Mouse (Mus musculus) embryonic facial prominence, embryonic 11.5 days (tissue): ENCODE results near the gene Brd4. TPM values are rescaled to one million over a fixed set of nuclear protein-coding genes. Genes with fewer than 3 reads are reported as not detected.
A peak's percentile ranks its signal among the peaks of the same experiment; 100 is the strongest.

Experiments used
- ATAC-seq: fragments of 200-750 bp; cut with Nextera tagmentation; replicated peaks from 2 replicates; pipeline ENCODE4 v1.8.0; 2017; ENCODE audit warnings: low read depth; ENCODE audit not compliant: insufficient number of reproducible peaks, low FRiP score, low TSS enrichment
- DNase-seq: peaks from one replicate; pipeline ENCODE4 v3.0.0-alpha.2; 2015; ENCODE audit warnings: low spot score
- H3K27ac ChIP-seq: fragments of 300-500 bp; sonication (generic); replicated peaks from 2 replicates; pipeline ENCODE4 v1.5.1; 2014; ENCODE audit warnings: mild to moderate bottlenecking, low read depth, low read length, control low read depth
- H3K27me3 ChIP-seq: fragments of 300-500 bp; sonication (generic); 2 replicates; pipeline ENCODE4 v1.6.1; 2014; ENCODE audit warnings: mild to moderate bottlenecking, low read length, moderate library complexity, mixed read lengths; ENCODE audit not compliant: control insufficient read depth, insufficient read depth
- H3K36me3 ChIP-seq: fragments of 300-500 bp; sonication (generic); replicated peaks from 2 replicates; pipeline ENCODE4 v1.6.1; 2014; ENCODE audit warnings: low read depth, mild to moderate bottlenecking, low read length, moderate library complexity, mixed read lengths; ENCODE audit not compliant: control insufficient read depth, insufficient read depth
- H3K4me1 ChIP-seq: fragments of 300-500 bp; sonication (generic); 2 replicates; pipeline ENCODE4 v1.6.1; 2014; ENCODE audit warnings: low read length, mixed read lengths; ENCODE audit not compliant: control insufficient read depth, insufficient read depth
- H3K4me2 ChIP-seq: fragments of 300-500 bp; sonication (generic); 2 replicates; pipeline ENCODE4 v1.6.1; 2014; ENCODE audit warnings: low read depth, mild to moderate bottlenecking, control low read depth, low read length, moderate library complexity
- H3K4me3 ChIP-seq: fragments of 300-500 bp; sonication (generic); 2 replicates; pipeline ENCODE4 v1.5.1; 2014; ENCODE audit warnings: low read depth, low read length, control low read depth
- H3K9ac ChIP-seq: fragments of 300-500 bp; sonication (generic); replicated peaks from 2 replicates; pipeline ENCODE4 v1.6.1; 2014; ENCODE audit warnings: mild to moderate bottlenecking, control low read depth, low read length
- H3K9me3 ChIP-seq: fragments of 300-500 bp; sonication (generic); replicated peaks from 2 replicates; pipeline ENCODE4 v1.6.1; 2016; ENCODE audit warnings: mild to moderate bottlenecking, low read length, inconsistent platforms, mixed read lengths; ENCODE audit not compliant: control insufficient read depth
- WGBS: fragments of 180-500 bp; shearing (Covaris S2); extraction: QIAGEN DNeasy Blood & Tissue Kit; methylation state at CpG from one replicate; pipeline ENCODE4 v1.1.7; 2014; 5-methylcytosine and 5-hydroxymethylcytosine counted together
- polyA plus RNA-seq: library from polyadenylated mRNA; unstranded; fragments of >200 nt; fragmentation: Nextera tagmentation; extraction: Ambion mirVana; gene quantifications from 2 replicates; pipeline ENCODE4 v1.2.1, GENCODE M21; 2014

Brd4 gene
- polyA plus RNA-seq, 1 experiment from 2014 or later: 81.5 TPM

DNA sequence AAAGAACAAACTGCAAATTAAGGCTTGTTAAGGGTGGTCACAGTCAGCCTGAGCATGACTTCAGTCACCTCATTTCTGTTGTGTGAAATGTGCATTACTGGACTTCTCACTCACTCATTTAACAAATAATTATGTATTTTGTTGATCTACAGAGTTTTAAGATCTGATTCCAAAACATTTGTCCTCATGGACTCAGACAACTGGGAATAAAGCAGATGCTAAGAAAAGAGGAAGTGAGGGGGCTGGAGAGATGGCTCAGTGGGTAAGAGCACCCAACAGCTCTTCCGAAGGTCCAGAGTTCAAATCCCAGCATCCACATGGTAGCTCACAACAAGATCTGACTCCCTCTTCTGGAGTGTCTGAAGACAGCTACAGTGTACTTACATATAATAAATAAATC, 36.9 kb downstream of the Brd4 start:
- Histone ChIP-seq H3K4me2 (no peak overlapping the region), H3K36me3 (no peaks in the 10 kb centered on the region), H3K27ac (no peak overlapping the region), H3K9me3 (no peaks in the 10 kb centered on the region), H3K4me1 (no peaks in the 10 kb centered on the region), H3K9ac (no peak overlapping the region), H3K27me3 (no peaks in the 10 kb centered on the region), H3K4me3 (no peak overlapping the region)
- no peak for DNase-seq
- 96% methylated on average over 1 of the region's 1 CpGs for WGBS
- ATAC-seq: no peak

DNA sequence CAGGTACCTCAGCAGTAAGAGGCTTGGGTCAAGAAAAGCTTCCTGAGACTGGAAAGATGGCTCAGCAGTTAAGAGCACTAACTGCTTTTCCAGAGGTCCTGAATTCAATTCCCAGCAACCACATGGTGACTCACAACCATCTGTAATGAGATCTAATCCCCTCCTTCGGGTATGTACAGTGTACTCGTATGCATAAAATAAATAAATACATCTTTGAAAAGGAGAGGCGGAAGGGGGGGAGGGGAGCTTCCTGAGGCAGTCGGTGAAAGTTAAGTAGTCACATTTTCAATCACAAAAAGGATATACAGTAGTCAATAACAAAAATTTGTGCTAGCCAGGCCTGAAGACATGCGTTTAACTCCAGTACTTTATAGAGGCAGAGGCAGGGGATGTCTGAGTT, 38.4 kb downstream of the Brd4 start:
- WGBS: 70% methylated on average over 5 of the region's 5 CpGs
- Histone ChIP-seq H3K4me2 (no peak overlapping the region), H3K27ac (no peak overlapping the region), H3K9me3 (no peaks in the 10 kb centered on the region), H3K4me3 (no peak overlapping the region), H3K9ac (no peak overlapping the region), H3K36me3 (no peaks in the 10 kb centered on the region), H3K27me3 (no peaks in the 10 kb centered on the region), H3K4me1 (no peaks in the 10 kb centered on the region)
- DNase-seq: peak; percentile 1
- ATAC-seq: no peak

DNA sequence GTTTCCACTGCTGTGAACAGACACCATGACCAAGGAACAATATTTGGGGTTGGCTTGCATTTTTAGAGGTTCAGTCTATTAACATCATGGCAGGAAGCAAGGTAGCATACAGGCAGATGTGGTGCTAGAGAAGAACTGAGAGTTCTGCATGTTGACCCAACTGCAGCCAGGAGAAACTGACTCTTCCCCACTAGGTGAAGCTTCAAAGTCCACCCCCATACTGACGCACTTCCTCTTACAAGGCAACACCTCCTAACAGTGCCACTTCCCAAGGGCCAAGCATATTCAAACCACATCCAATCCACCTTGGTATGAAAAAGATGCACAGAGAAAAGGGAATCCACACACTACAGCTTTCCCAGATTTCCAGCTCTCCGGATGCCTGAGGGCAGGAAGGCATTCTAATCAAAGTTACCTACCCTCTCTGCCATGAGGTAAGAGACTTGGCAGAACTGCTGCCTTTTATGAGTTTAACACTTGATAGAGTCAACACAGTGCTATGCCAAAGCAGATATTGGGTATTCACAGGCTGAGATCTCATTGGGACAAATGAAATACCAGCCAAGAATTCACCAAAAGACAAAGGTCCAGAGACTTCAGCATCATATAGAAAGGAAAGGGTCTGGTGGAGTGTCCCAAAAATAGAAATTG, 43.5 kb downstream of the Brd4 start:
- H3K27ac ChIP-seq: no peak overlapping the region
- no peaks in the 10 kb centered on the region for H3K9me3 ChIP-seq
- H3K27me3 ChIP-seq: no peaks in the 10 kb centered on the region
- no peak for ATAC-seq
- no peak overlapping the region for H3K4me3 ChIP-seq
- DNase-seq: no peak
- 0 out of 2 replicates have a peak, but pooled peaks cover under 1% of the 10 kb centered on the region for H3K4me1 ChIP-seq
- H3K9ac ChIP-seq: no peak overlapping the region
- H3K36me3 ChIP-seq: no peaks in the 10 kb centered on the region
- WGBS: 98% methylated on average over 2 of the region's 2 CpGs
- H3K4me2 ChIP-seq: no peak overlapping the region

DNA sequence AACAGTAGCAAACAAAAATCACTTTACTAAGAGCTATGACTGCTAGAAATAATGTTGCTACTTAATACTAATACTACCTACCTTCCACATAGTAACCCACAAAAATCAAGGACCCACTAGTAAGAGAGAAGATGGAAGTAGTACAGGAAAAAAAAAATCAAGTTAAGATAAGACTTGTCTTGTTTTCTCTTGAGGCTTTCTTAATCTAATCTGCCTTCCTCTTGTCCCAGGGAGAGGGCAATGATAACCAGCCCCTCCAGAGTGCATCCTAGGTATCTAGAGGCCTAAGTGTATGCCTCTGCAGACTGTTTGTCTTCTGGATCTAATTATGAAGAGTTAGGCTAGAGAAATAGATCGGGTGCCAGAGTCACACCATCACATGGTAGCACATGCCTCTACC, 45.9 kb downstream of the Brd4 start:
- WGBS: 40% methylated on average over 1 of the region's 1 CpGs
- no peak overlapping the region for H3K4me3 ChIP-seq

DNA sequence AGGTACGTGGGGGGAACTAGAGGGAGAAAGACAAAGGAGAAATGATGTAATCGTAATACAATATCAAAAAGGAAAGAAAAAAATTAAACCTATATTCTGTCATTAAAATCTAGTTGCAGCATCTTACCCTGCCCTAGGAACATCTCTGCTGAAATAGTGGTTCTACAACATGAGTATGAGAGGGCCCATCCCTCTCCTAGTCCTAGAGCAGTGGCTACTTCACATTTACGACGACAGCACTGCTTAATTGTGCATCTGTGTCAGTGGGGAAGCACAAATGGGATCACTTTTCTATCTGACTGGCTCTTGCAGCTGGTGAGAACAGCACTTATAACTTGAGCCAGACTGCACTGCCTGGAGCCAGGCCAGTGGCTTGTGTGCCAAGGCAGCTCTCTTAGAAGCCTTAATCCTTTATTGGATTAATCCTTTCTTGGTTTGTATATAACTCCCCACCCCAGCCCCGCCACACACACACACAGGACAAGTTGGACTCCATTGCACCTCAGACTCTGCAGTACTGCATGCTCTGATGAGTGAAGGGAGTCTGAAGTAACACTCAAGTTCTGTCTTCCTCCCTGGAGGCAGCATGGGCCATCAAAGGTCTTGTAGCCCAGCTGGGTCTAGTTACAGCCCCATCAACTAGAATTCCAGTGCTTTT, 48.9 kb downstream of the Brd4 start:
- Histone ChIP-seq H3K27ac (no peak overlapping the region), H3K36me3 (no peaks in the 10 kb centered on the region), H3K27me3 (no peaks in the 10 kb centered on the region), H3K4me2 (no peak overlapping the region; the same call in 1 of the 2 replicates), H3K9ac (no peak overlapping the region), H3K4me3 (no peak overlapping the region), H3K4me1 (peaks cover 6% of the 10 kb centered on the region), H3K9me3 (no peaks in the 10 kb centered on the region)
- ATAC-seq: no peak; the same call in 1 of the 2 replicates
- DNase-seq: peak; percentile 60
- 59% methylated on average over 5 of the region's 5 CpGs for WGBS

More for the DNA sequence above, 45.9 kb downstream of the Brd4 start:
- no peak overlapping the region for H3K4me2 ChIP-seq
- no peak for DNase-seq
- H3K9me3 ChIP-seq: no peaks in the 10 kb centered on the region
- ATAC-seq: no peak
- H3K27me3 ChIP-seq: no peaks in the 10 kb centered on the region
- no peaks in the 10 kb centered on the region for H3K36me3 ChIP-seq
- H3K27ac ChIP-seq: no peak overlapping the region
- no peak overlapping the region for H3K9ac ChIP-seq
- H3K4me1 ChIP-seq: peaks cover 6% of the 10 kb centered on the region

DNA sequence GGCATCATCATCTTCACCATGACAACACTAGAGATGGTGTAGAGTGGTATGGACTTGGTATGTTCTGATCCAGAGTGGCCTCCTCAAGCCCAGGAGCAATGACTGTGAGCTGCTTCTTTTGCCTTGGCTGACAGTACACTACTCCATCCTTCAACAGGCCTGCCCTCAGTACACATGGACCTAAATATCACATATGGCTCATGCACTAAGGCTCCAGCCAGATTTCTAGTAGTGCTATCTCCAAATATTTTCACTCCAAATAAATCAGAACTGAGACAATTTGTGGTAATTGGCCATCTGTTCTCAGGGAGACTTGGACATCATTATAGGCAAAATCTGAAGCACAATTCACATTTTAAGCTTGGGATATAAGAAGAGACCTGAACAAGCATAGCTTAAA, 51.3 kb downstream of the Brd4 start:
- Histone ChIP-seq H3K27me3 (no peaks in the 10 kb centered on the region), H3K4me1 (peaks cover 6% of the 10 kb centered on the region), H3K4me2 (no peak overlapping the region), H3K36me3 (no peaks in the 10 kb centered on the region; the same call in none of the 2 replicates), H3K4me3 (no peak overlapping the region), H3K9ac (no peak overlapping the region), H3K9me3 (no peaks in the 10 kb centered on the region), H3K27ac (no peak overlapping the region)
- ATAC-seq: no peak
- no peak for DNase-seq

DNA sequence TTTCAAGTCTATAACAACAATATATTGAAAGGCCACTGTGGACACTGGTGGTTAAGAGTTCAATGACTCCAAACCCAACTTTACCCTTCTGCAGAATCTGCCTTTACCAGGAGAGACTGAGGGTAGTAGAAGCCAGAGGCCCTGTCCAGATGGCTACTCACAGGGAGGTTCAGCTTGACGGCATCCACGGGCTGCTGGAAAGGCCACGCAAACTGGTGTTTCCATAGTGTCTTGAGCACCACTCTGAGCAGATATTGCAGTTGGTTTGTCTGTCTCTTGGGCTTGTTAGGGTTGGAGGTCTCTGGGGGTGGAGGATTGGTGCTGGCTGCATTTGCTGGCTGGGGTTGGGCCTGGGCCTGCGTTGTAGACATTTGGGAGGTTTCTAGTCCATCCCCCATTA, 55.3 kb downstream of the Brd4 start:
- DNase-seq (no peak), ATAC-seq (no peak)
- Histone ChIP-seq H3K4me1 (no peaks in the 10 kb centered on the region), H3K9ac (no peak overlapping the region), H3K27ac (no peak overlapping the region), H3K27me3 (no peaks in the 10 kb centered on the region), H3K36me3 (no peaks in the 10 kb centered on the region; the same call in none of the 2 replicates), H3K4me2 (no peak overlapping the region), H3K9me3 (no peaks in the 10 kb centered on the region), H3K4me3 (no peak overlapping the region)
- 97% methylated on average over 4 of the region's 4 CpGs for WGBS

DNA sequence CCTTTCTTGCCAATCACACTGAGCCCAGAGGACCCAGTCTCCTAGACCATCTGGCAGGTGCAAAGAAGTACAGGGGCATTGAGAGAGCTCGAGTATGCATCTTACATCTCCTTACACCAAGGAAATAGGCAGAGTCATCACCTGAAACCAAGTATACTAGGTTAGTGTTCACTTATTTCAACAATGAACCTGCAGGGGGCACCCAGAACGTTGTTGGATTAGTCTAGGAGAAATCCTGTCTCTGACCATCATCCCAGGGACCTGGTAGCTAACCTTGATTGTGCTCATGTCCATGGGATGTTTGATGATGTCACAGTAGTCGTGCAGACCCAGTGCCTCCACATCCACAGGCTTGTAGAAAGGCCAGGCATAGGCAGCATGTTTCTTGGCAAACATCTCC, 63.6 kb downstream of the Brd4 start:
- 65% methylated on average over 3 of the region's 3 CpGs for WGBS
- H3K4me2 ChIP-seq: no peak overlapping the region
- H3K36me3 ChIP-seq: peaks cover 6% of the 10 kb centered on the region
- no peak overlapping the region for H3K4me3 ChIP-seq
- DNase-seq (no peak), ATAC-seq (no peak)
- no peaks in the 10 kb centered on the region for H3K4me1 ChIP-seq
- H3K9me3 ChIP-seq: no peaks in the 10 kb centered on the region
- H3K27ac ChIP-seq: no peak overlapping the region
- no peak overlapping the region for H3K9ac ChIP-seq
- no peaks in the 10 kb centered on the region for H3K27me3 ChIP-seq
